Mouse (Mus musculus) embryonic facial prominence, embryonic 12.5 days (tissue): ENCODE data around the gene Atp6v0a2. TPM values are rescaled to one million over a fixed set of nuclear protein-coding genes. Genes with fewer than 3 reads are reported as not detected.
A peak's percentile ranks its signal among the peaks of the same experiment; 100 is the strongest.

ENCODE experiments used
- ATAC-seq: fragments of 200-750 bp; cut with Nextera tagmentation; 2 replicates; pipeline ENCODE4 v1.8.0; 2017; ENCODE audit not compliant: insufficient number of reproducible peaks, insufficient read depth, low FRiP score, low TSS enrichment
- H3K27ac ChIP-seq: fragments of 300-500 bp; sonication (generic); 2 replicates; pipeline ENCODE4 v1.5.1; 2016; ENCODE audit warnings: mild to moderate bottlenecking
- H3K27me3 ChIP-seq: fragments of 300-500 bp; sonication (generic); 2 replicates; pipeline ENCODE4 v1.6.1; 2016; ENCODE audit warnings: mild to moderate bottlenecking, moderate library complexity
- H3K36me3 ChIP-seq: fragments of 300-500 bp; sonication (generic); 2 replicates; pipeline ENCODE4 v1.6.1; 2016; ENCODE audit warnings: mild to moderate bottlenecking
- H3K4me1 ChIP-seq: fragments of 300-500 bp; sonication (generic); 2 replicates; pipeline ENCODE4 v1.6.1; 2016
- H3K4me2 ChIP-seq: fragments of 300-500 bp; sonication (generic); replicated peaks from 2 replicates; pipeline ENCODE4 v1.6.1; 2016; ENCODE audit warnings: mild to moderate bottlenecking, moderate library complexity
- H3K4me3 ChIP-seq: fragments of 300-500 bp; sonication (generic); 2 replicates; pipeline ENCODE4 v1.5.1; 2016; ENCODE audit warnings: mild to moderate bottlenecking
- H3K9ac ChIP-seq: fragments of 300-500 bp; sonication (generic); 2 replicates; pipeline ENCODE4 v1.6.1; 2016; ENCODE audit warnings: mild to moderate bottlenecking, moderate library complexity
- H3K9me3 ChIP-seq: fragments of 300-500 bp; sonication (generic); 2 replicates; pipeline ENCODE4 v1.6.1; 2016; ENCODE audit warnings: mild to moderate bottlenecking, moderate library complexity
- WGBS: fragments of 180-500 bp; shearing (Covaris S2); methylation state at CpG from one replicate; pipeline ENCODE4 v1.1.7; 2016; 5-methylcytosine and 5-hydroxymethylcytosine counted together
- polyA plus RNA-seq: library from polyadenylated mRNA; unstranded; fragments of >200 nt; fragmentation: Nextera tagmentation; extraction: Ambion mirVana; gene quantifications from 2 replicates; pipeline ENCODE4 v1.2.1, GENCODE M21; 2016

The Atp6v0a2 gene
- polyA plus RNA-seq, 1 experiment from 2014 or later, result 49.3 TPM

DNA sequence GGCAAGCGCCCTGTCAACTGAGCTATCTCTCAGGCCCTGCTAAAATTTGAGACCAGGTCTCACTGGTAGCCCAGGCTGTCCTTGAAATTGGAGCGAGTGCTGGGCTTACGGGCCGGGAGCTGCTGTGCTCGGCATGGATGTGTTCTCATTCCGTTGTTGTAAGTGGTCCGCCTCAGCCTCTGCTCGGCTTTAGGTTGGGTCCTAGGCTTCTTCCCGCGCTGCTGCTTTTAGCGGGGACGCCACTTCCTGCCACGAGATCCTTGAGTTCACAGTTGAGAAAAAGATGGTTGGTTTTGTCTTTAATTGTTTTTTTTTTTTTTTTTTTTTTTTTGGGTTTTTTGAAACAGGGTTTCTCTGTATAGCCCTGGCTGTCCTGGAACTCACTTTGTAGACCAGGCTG lies 9.5 kb downstream of the Atp6v0a2 start:
- H3K4me3 ChIP-seq, result no peak overlapping the region
- H3K4me2 ChIP-seq, result no peak overlapping the region
- H3K27ac ChIP-seq, result no peak overlapping the region
- no peaks in the 10 kb centered on the region for H3K9me3 ChIP-seq
- no peak for ATAC-seq
- peaks cover 82% of the 10 kb centered on the region for H3K36me3 ChIP-seq
- no peaks in the 10 kb centered on the region for H3K27me3 ChIP-seq
- WGBS, result 98% methylated on average over 13 of the region's 13 CpGs
- H3K9ac ChIP-seq, result no peak overlapping the region
- no peaks in the 10 kb centered on the region for H3K4me1 ChIP-seq

DNA sequence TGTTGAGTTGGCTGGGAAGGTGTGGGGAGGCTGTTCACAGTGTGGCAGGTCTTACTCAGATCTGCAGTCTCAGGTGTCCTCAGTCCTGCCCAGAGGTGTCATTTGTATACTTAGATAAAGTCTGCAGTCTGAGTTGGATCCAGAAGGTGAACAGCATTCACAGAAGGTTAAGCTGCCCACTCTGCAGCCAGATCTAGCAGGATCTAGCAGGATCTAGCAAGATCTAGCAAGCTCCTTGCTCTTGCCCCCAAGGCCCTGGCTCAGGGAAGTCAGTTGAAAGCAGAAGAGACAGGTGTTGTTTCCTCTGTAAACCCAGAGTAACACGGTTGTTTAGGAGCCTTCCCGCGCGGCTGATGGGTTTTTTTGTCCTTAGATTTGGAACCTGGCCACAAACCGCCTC lies 85.4 kb downstream of the Atp6v0a2 start:
- no peaks in the 10 kb centered on the region for H3K9me3 ChIP-seq
- H3K4me1 ChIP-seq, result no peaks in the 10 kb centered on the region
- no peaks in the 10 kb centered on the region for H3K27me3 ChIP-seq
- no peak for ATAC-seq
- H3K27ac ChIP-seq, result no peak overlapping the region
- no peak overlapping the region for H3K9ac ChIP-seq
- no peak overlapping the region for H3K4me3 ChIP-seq
- no peak overlapping the region for H3K4me2 ChIP-seq
- peaks cover 72% of the 10 kb centered on the region for H3K36me3 ChIP-seq
- WGBS, result 91% methylated on average over 5 of the region's 5 CpGs

DNA sequence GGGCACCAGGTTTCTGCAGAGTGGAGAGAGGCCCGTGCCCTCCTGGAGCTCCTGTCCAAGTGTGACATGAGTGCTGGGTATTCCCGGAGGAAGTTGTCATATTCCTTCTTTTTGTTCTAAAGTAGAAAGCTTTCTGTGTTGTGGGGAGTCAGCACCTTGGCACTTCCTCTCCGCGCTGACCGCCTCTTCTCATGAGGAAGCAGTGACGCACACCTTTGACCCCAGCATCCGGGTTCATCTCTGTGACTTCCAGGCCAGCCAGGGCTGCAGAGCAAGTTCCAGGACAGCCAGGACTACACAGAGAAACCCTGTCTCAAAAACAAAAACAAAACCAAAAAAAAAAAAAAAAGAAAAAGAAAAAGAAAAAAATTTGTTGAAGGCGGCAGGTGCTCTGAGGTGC lies 86.8 kb downstream of the Atp6v0a2 start:
- H3K36me3 ChIP-seq, result peaks cover 86% of the 10 kb centered on the region
- no peak overlapping the region for H3K27ac ChIP-seq
- no peaks in the 10 kb centered on the region for H3K9me3 ChIP-seq
- WGBS, result 86% methylated on average over 8 of the region's 8 CpGs
- no peak overlapping the region for H3K4me2 ChIP-seq
- ATAC-seq, result no peak
- H3K9ac ChIP-seq, result no peak overlapping the region
- H3K4me3 ChIP-seq, result no peak overlapping the region
- H3K4me1 ChIP-seq, result no peaks in the 10 kb centered on the region
- no peaks in the 10 kb centered on the region for H3K27me3 ChIP-seq

DNA sequence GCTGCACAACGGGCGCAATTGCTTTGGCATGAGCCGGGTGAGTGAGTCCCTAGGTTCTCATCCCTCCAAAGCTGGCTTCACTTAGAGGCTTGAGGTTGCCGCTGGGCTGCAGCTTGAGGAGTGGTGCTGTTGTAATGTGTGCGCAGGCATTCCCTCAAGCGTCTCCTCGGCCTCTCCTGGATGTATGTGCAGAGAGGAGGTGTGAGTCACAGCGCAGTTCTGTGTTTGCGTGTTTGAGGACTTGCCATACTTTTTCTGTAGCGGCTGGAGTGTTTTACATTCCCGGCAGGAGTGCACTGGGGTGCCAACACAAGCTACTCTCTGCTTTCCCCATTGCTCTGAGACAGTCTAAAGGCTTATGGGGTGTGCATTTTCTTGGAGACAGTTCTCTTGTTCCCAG lies 89.6 kb downstream of the Atp6v0a2 start:
- Histone ChIP-seq H3K4me2 (no peak overlapping the region), H3K27me3 (no peaks in the 10 kb centered on the region), H3K4me3 (no peak overlapping the region), H3K9ac (no peak overlapping the region), H3K27ac (no peak overlapping the region), H3K9me3 (no peaks in the 10 kb centered on the region), H3K4me1 (no peaks in the 10 kb centered on the region), H3K36me3 (peaks cover 79% of the 10 kb centered on the region)
- ATAC-seq, result no peak
- WGBS, result 96% methylated on average over 11 of the region's 11 CpGs

DNA sequence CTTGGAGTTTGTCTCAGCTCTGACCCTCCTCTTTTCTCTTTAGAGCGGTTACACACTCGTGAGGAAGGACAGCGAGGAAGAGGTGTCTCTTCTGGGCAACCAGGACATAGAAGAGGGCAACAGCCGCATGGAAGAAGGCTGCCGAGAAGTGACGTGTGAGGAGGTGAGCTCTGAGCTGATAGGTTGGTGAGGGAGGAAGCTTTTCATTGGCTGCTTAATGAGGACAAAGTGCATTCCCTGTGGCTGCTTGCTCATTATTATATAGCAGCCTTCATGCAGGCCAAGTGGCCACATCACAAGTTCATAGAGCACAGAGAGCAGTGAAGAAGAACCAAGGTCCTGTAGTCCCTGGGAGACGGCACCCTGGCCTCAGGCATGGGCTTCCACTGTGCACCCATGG lies 90.0 kb downstream of the Atp6v0a2 start:
- ATAC-seq, result no peak
- Histone ChIP-seq H3K4me1 (no peaks in the 10 kb centered on the region), H3K27ac (no peak overlapping the region), H3K4me2 (no peak overlapping the region), H3K4me3 (no peak overlapping the region), H3K9me3 (no peaks in the 10 kb centered on the region), H3K9ac (no peak overlapping the region), H3K36me3 (peaks cover 79% of the 10 kb centered on the region), H3K27me3 (no peaks in the 10 kb centered on the region)
- WGBS, result 91% methylated on average over 7 of the region's 7 CpGs

DNA sequence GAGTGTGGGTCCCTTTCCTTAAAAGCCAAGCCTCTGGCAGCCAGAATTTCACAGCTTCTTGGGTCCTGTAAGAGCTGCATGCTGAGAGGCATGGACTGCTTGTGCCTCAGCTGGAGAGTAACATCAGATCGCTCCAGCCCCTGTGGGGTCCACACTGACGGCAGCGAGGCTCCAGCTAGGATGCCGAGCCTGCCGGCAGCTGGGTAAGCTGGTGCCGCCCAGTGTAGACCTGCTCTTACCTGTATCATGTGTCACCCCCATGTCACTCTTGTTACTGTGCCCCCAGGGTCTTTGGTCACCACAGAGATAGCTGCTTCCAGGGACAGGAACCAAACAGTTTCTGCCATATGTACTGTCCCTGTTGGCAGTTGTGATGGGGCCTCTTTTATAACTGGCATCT lies 94.7 kb downstream of the Atp6v0a2 start:
- ATAC-seq, result 0 out of 2 replicates have a peak, but pooled peaks have one; percentile 52
- 83% methylated on average over 6 of the region's 6 CpGs for WGBS

DNA sequence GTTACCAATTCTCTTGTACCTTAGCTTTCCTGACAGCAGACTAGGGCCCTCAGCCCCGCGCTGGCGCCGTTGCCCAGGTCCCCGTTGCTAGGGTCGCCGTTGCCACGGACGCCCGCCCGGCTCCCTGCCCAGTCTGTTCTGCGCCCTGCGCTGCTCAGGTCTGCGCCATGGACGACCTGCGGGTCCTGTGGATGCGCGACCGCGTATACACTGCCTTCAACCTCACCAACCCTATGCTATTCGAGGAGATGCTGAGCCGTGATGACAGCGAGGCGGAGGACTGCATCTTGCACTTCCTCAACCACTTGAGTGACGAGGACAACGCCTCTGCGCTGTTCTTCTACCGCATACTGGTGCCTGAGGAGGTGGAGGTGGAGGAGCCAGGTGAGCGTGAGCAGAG lies 96.6 kb downstream of the Atp6v0a2 start, which contains the start of gene Dnah10:
Gene Dnah10, plus strand, starts transcription at position 89 of the 400 bp plus-strand sequence.
- ATAC-seq, result peak; percentile 71
- H3K4me2 ChIP-seq, result peak within 1 kb of the TSS; percentile 24; the same call in 1 of the 2 replicates
- WGBS, result 8% methylated on average over 29 of the region's 29 CpGs
- peaks cover 6% of the 10 kb centered on the region; the same call in 1 of the 2 replicates for H3K4me1 ChIP-seq
- H3K27ac ChIP-seq, result no peak within 1 kb of the TSS
- no peak within 1 kb of the TSS for H3K4me3 ChIP-seq
- H3K9ac ChIP-seq, result peak within 1 kb of the TSS; percentile 31; the same call in 1 of the 2 replicates
- no peaks in the 10 kb centered on the region for H3K9me3 ChIP-seq
- H3K36me3 ChIP-seq, result peaks cover 27% of the 10 kb centered on the region
- H3K27me3 ChIP-seq, result peaks cover 5% of the 10 kb centered on the region; the same call in 1 of the 2 replicates

More for the DNA sequence above, 94.7 kb downstream of the Atp6v0a2 start:
- Histone ChIP-seq H3K27me3 (0 out of 2 replicates have a peak, but pooled peaks cover 5% of the 10 kb centered on the region), H3K4me2 (no peak overlapping the region), H3K9me3 (no peaks in the 10 kb centered on the region), H3K4me3 (no peak overlapping the region), H3K4me1 (no peaks in the 10 kb centered on the region; the same call in 1 of the 2 replicates), H3K36me3 (peaks cover 46% of the 10 kb centered on the region), H3K27ac (no peak overlapping the region), H3K9ac (no peak overlapping the region)

DNA sequence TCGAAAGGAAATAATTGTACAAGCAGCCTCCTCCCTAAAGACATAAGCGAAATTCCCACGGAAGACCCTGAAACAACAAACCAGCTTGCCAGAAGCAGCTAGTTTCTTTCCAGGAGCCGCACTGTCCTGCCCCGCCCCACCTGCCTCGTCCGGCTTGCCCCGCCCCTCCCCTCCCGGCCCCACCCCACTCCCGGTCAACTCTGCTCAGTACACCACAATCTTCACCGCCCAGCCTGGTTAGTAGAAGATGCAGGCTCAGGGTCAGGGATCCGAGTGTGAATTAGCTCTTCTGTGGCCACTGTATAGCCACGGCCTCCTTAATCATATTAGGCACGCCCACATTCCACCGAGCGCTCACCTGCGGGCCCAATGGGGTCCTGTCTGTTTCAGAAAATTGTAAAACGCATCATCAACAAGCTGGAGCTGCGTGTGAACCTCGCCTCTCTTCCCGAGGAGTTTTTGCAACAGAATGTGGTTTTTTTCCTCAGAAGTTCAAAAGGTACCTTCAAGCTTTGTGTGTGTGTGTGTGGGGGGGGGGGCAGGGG lies 101.4 kb downstream of the Atp6v0a2 start:
- Histone ChIP-seq H3K9me3 (no peaks in the 10 kb centered on the region), H3K27ac (no peak overlapping the region), H3K4me1 (peaks cover 6% of the 10 kb centered on the region; the same call in 1 of the 2 replicates), H3K4me3 (peak overlapping the region; percentile 27), H3K4me2 (peak overlapping the region; percentile 44), H3K36me3 (no peaks in the 10 kb centered on the region), H3K27me3 (peaks cover 5% of the 10 kb centered on the region; the same call in 1 of the 2 replicates), H3K9ac (no peak overlapping the region)
- WGBS, result 13% methylated on average over 21 of the region's 21 CpGs
- no peak for ATAC-seq

DNA sequence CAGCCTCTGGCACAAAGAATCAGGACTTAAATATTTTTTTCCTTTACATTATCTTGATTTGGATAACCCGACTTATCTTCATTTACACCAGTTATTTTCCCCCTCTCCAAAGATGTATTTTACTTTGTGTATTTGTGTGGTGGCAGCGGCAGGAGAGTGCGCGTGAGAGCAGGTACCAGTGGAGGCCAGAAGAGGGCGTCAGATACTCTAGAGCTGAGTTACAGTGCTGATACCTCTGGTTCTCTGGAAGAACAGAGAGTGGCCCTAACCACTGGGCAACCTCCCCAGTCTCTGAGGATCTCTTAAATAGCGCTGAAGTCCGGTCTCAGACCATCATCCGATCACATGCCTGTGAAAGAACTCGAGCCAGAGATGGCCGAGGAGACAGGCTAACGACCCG lies 105.6 kb downstream of the Atp6v0a2 start:
- Histone ChIP-seq H3K27ac (no peak overlapping the region), H3K9me3 (no peaks in the 10 kb centered on the region), H3K4me2 (no peak overlapping the region), H3K27me3 (no peaks in the 10 kb centered on the region; the same call in 1 of the 2 replicates), H3K4me1 (peaks cover 6% of the 10 kb centered on the region; the same call in 1 of the 2 replicates), H3K9ac (no peak overlapping the region), H3K36me3 (no peaks in the 10 kb centered on the region), H3K4me3 (no peak overlapping the region)
- ATAC-seq, result no peak
- 83% methylated on average over 12 of the region's 12 CpGs for WGBS

DNA sequence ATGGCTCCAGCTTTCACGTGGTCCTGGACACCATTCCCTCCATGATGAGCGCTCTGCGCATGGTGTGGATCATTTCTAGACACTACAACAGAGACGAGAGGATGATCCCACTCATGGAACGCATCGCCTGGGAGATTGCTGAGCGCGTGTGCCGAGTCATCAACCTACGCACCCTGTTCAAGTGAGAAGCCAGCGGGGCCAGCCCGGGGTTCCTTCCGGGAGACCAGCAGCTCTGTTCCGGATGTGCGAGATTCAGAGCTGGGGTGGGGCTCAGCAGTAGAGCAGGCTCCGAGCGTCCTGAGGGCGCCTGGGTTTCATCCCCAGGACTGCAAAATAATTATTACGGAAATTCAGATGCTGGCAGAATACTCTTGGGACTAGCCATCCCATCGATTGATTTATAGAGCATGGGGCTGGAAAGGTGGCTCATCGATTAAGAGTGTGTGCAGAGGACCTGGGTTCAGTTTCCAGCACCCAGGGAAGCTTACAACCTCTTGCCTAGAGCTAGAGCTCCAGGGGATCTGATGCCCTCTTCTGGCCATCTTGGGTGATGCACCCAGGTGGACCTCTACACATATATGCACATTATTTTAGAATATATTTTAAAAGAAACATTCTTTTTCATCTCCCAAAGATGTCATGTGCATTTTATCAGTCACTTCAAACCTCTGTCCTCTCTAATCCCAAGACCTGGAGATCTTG lies 113.7 kb downstream of the Atp6v0a2 start:
- ATAC-seq, result no peak
- no peak overlapping the region for H3K9ac ChIP-seq
- H3K27ac ChIP-seq, result no peak overlapping the region
- H3K4me3 ChIP-seq, result no peak overlapping the region
- H3K4me1 ChIP-seq, result no peaks in the 10 kb centered on the region
- H3K9me3 ChIP-seq, result 0 out of 2 replicates have a peak, but pooled peaks cover 5% of the 10 kb centered on the region
- no peaks in the 10 kb centered on the region for H3K27me3 ChIP-seq
- no peaks in the 10 kb centered on the region for H3K36me3 ChIP-seq
- WGBS, result 92% methylated on average over 21 of the region's 21 CpGs
- no peak overlapping the region for H3K4me2 ChIP-seq

DNA sequence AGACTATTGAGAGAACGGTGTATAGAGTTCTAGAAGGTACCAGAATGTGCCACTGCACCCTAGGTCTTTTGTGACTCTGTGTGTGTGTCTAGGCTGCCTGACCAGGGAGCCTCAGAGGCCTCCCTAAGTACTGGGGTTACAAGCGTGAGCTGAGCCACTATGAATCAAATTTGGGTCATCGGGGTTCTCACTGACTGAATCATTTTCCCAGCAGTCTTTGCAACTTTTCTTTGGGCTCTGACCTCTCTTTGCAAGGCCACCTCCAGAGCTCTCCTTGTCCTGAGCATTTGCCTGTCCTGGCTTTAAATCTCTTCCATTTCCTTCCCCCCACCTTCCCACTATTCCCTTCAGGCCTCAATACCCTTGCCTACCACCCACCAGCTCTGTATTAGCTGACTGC lies 115.5 kb downstream of the Atp6v0a2 start:
- 84% methylated on average over 3 of the region's 3 CpGs for WGBS
- H3K9ac ChIP-seq, result no peak overlapping the region
- H3K9me3 ChIP-seq, result 0 out of 2 replicates have a peak, but pooled peaks cover 5% of the 10 kb centered on the region
- H3K36me3 ChIP-seq, result no peaks in the 10 kb centered on the region
- H3K4me3 ChIP-seq, result no peak overlapping the region
- no peak overlapping the region for H3K4me2 ChIP-seq
- ATAC-seq, result no peak
- no peaks in the 10 kb centered on the region for H3K27me3 ChIP-seq
- H3K4me1 ChIP-seq, result no peaks in the 10 kb centered on the region
- H3K27ac ChIP-seq, result no peak overlapping the region

DNA sequence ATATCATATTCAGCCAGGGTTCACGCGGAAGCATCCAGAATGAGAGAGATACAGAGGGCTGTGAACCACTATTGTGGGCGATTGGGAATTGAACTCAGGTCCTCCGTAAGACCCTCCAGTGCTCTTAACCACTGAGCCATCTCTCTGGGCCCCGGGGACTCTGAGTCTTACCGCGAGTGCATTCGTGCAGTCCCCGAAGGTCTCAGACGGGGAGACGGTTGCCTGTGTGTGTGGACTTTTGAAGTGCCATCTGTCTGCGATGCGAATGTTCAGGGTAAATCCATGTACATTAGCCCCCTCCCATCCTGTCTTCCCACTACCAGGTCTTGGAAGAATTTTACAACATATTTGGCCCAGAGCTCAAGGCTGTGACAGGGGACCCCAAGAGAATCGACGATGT lies 117.8 kb downstream of the Atp6v0a2 start:
- H3K27me3 ChIP-seq, result no peaks in the 10 kb centered on the region
- H3K27ac ChIP-seq, result no peak overlapping the region
- WGBS, result 92% methylated on average over 15 of the region's 15 CpGs
- H3K4me3 ChIP-seq, result no peak overlapping the region
- H3K9ac ChIP-seq, result no peak overlapping the region
- 0 out of 2 replicates have a peak, but pooled peaks cover 5% of the 10 kb centered on the region for H3K9me3 ChIP-seq
- H3K36me3 ChIP-seq, result no peaks in the 10 kb centered on the region
- no peaks in the 10 kb centered on the region for H3K4me1 ChIP-seq
- no peak for ATAC-seq
- H3K4me2 ChIP-seq, result no peak overlapping the region
